Mouse (Mus musculus) c-Kit-positive CD71-positive TER-119-negative erythroid progenitor cells, embryonic 14.5 days (primary cell): ENCODE data around the gene Plekhm2.
A peak's percentile ranks its signal among the peaks of the same experiment; 100 is the strongest.

Experiments
- DNase-seq: peaks from one replicate; pipeline ENCODE4 v3.0.0-alpha.2; 2013; ENCODE audit warnings: low read depth

The Plekhm2 gene

DNA sequence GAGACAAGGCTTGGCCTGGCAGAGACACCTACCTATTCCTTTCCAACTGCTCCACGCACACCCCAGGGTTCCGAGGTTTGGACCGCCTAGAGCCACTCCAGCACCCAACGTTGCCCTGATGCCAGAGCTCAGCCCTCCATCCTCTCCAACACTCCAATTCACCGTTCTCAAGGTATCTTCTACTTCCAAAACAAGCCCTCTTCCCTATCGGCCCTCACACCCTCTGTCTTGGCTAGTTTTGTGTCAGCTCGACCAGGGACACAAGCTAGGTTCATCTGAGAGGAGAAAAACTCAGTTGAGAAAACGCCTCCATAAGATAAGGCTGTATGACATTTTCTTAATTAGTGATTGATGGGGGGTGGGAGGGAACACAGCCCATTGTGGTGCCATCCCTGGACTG is at the start of gene Plekhm2:
TSS of gene Plekhm2 (minus strand) at position 101 of the 400 bp plus-strand sequence.
- DNase-seq, result no peak

DNA sequence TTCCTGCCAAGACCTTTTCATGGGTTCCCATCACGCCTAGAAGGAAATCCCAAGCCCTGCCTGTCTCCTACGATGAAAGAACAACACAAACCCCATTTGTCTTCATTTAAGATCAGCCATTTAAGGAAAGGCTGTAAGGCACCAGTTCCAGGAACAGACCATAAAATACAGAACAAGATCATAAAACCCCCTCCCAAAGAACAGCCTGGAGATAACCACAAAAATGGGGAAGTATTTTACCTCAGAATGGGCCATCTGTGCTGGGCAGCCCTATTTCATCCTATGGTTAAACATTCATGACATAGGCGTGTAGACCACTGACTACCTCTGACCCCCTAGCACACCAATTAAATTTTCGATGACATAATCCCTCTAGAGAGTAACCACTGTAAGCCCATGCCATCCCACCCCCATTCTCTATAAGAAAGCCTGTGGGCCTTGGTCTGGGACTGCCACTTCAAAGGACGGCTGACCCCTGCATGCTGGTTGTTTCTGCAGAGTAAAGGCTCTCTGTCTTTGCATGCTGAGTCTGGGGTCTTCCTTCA is 49.0 kb upstream of the Plekhm2 start:
- DNase-seq, result no peak

DNA sequence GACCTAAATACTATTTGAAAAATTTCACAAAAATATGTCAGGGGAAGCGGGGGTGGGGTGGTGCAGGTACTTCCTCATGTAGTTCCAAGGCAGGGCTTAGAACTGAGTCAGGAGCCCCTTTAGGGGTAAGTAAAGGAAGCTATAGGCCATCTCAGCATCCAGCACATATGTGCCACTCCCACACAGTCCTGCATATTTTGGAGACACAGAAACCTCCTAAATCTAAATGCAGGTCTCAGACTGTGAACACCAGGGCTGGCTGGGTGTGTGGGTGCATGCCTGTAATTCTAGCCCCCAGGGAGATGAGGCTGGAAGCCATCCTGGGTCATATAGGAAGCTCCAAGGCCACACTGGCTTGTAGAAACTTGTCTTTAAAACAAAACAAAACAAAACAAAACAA is 46.6 kb upstream of the Plekhm2 start:
- DNase-seq, result no peak

DNA sequence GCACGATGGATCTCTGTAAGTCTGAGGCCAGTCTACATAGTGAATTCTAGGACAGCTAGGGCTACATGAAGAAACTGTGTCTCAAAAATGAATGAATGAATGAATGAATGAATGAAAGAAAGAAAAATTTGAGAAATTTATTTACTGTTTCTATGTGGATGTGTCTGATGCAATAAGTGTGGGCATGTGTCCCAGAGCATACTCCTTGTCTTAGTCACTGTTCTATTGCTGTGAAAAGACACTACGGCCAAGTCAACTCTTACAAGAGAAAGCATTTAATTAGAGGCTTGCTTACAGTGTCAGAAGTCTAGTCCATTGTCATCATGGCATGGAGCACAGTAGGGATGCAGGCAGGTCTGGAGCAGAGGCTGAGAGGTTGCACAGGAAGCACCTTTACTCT is 44.3 kb upstream of the Plekhm2 start:
- no peak for DNase-seq

DNA sequence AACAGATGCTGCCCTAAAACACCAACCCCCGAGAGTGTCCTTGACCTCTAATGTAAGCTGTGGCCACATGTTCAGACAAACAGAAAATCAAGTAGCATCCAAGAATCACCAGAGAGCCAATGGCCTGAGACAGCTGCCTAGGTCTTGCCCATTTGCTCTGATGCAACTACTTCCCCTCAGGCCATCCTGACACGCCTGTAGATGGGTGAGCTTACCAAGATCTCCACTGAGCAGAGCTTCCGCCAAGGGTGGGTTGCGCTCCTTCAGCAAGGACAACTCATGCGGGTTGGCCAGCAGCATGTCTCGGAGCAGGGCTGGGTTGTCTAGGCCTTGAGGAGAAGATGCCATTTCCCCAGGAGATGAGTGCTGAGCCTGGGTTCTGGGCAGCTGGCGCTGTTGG is 43.3 kb upstream of the Plekhm2 start:
- no peak for DNase-seq

DNA sequence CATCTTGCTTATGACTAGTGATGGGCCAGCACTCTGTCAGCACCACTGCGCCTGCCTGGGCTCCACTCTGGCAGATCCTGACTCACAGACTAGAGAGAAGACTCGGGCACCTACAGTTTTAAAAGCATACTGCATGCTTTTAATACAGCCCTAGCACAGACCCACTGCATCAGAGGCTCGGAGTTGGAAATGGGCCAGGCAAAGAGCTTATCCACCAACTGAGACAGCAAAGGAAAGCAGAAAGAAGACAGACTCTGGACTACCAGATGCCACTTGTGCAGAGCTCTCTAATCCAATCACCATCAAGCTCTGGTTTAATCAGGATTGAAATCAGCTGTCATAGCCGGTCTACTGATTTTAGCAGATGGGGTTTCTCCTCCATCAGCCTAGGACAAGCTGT is 40.6 kb upstream of the Plekhm2 start:
- DNase-seq, result no peak

DNA sequence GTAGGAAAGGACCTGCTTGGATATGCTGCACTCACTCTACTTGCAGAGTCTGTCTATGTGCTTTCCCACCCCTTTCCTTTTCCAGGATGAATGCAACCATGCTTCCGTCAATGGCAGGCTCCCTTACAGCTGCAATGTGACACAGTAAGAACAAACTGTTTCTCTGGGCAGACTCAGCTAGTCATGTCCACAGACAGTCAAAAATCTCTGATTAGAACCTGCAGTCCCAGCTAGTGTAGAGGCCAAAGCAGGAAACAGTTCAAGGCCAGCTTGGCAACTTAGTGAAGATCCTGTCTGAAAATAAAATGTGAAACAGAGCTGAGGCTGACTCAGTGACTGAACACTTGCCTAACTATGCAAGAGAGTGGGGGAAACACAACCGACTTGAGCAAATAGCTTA is 39.9 kb upstream of the Plekhm2 start:
- no peak for DNase-seq

DNA sequence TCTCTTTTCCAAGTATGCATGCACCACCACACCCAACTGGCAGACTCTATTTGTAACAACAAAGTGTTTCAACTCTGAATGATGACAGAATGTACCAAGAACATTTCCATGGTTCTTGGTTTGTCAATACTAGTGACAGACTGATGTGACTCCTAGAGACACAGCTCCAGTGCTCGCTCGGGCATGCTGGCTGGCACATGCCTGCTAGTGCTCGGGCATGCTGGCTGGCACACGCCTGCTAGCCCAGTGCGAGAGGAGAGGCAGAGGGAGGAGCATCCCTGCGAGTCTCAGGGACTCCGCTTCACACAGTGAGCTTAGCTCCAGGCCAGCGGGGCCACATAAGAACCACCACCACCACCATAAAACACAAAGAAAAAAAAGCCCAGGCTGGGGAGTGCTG is 30.0 kb upstream of the Plekhm2 start:
- DNase-seq, result no peak

DNA sequence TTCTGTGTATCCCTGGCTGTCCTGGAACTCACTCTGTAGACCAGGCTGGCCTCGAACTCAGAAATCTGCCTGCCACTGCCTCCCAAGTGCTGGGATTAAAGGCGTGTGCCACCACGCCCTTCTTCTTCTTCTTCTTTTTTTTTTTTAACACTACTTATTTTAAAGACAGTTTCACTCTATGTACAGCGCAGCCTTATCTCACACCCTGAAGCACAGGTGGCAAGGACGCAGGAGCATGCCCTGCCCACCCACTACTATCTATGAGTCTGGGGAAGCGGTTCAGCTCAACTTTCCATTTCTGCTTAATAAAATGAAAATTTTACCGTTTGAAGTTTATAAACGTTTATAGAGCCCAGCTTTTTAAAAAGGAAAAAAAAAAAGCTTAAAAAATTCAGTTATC is 23.8 kb upstream of the Plekhm2 start:
- DNase-seq, result peak; percentile 11

DNA sequence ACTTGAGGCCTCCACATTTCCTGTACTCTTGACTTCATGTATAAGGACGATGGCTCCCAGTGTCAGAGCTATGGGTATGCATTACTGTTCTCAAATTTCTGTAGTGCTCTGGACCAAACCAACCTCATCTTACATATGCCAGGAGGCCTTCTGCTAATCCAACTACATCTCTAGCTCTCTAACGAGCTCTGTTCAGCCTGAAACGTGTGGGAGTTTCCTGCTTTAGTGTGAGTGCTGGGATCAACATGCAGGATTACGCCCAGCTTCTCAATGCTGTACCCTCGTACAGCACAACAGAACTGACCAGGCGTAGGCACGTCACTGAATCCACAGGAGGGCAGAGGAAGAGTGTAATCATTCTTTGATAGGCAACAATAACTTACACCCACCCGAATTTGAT is 21.8 kb upstream of the Plekhm2 start:
- no peak for DNase-seq

DNA sequence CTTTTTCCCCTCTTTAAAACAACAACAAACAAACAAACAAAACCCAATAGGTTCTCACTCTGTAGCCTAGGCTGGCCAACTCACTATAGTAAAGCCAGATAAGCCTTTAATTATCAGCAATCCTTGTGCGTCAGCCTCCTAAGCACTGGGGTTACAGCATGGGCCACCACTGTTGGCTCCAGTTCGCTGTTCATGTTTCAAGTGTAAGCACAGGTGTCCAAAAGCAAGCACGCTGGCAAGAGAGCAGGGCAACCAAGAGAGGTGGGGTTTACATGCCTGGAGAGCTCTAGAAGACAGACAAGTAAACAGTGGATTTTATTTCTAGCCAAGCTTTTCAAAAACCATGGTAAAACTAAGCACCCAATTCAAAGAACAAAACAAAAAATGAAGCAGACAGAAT is 21.4 kb upstream of the Plekhm2 start:
- DNase-seq, result no peak

DNA sequence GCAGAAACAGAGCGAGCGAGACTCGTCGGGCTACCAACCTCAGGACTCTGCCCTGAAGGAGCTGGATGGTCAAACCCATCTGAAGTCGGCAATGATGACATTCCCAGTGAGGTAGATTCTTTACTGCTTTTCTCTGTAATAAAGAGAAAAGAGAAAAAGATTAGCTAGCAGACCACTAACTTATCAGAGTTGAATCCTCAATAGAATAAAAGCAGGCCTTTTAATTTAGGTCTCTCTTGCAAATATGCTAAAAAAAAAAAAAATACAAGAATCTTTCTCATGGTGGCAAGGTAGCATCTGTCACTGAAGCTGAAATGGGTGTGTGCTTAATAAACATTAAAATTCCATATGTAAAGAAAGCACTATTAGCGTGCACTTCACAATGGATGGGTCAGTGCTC is 20.8 kb upstream of the Plekhm2 start, which contains the start of gene Rsc1a1:
TSS of gene Rsc1a1 (minus strand) at position 101 of the 400 bp plus-strand sequence.
- no peak for DNase-seq

DNA sequence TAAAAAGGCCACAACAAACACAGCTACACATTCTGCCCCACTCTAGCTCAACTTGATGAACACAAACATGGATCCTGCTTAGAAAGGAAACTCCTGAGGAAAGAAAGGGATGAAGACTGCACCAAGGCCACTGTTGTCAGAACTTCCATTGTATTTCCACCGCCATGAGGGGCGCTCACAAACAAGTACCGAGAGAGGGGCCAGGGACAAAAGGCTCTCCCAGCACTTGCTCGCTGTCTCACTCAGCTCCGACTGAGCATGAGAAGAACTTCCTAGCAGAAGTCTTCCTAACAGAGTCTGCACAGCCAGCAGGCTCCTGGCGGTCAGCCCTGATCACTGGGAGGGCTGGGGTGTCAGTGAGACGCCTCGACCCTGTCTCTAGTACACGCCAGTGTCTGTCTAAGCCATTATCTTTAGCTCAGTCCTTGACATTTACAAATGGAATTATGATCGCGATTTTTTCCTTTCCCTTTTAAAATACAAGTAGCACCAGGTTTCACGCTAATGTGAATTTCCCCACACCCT is 18.1 kb upstream of the Plekhm2 start:
- DNase-seq, result no peak

DNA sequence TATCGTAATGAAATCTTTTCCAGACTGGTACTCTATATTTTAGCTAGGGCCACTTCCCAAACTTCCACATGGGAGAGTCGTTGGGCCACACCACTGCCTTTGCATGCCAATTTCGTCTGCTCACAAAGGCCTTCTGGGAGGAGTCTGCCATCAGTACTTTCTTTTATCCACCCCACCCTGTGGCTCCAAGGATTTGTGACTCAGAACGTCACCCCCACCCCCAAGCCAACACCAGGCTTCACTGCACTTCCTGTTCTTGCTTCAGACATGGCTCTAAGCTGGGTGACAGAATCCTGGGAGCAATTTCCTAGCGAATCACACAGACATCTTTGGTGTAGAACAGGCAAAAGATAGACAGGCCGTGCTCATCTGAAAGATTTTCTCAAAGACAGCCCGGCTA is 17.1 kb upstream of the Plekhm2 start:
- no peak for DNase-seq

DNA sequence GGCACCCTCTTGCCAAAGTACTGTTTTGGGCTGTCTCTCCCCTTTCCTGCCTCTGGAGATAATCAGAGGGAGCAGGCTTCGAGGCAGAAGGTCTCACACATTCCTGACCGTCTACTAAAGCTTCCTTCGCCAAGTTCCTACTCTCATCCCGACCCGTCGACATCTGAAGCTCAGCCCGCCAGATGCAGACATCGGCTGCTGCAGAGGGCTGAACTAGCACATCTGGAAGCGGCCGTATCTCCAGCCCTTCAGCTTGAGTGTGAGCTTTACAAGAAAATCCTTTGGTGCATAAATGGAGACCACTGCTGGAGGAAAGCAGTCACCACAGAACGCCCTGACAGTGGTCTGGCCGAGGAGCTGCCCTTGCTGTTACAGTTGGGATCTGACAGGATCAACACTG is 16.2 kb upstream of the Plekhm2 start:
- no peak for DNase-seq

DNA sequence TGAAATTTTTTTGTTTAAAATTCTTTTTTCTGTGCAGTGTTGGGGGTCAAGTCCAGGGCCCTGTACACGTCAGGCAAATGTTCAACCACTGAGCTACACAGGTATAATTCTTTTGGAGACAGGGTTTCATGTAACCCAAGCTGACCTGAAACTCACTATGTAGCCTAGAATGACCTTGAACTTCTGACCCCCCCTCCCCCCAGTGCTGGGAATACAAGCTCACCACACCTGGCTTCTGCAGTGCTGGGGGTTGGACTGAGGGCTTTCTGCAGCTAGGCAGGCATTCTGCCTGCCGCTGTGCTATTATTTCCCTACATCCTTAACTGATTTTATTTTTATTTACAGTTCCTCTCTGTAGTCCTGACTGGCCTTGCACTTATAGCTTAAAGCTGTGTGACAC is 14.3 kb upstream of the Plekhm2 start:
- DNase-seq, result no peak

DNA sequence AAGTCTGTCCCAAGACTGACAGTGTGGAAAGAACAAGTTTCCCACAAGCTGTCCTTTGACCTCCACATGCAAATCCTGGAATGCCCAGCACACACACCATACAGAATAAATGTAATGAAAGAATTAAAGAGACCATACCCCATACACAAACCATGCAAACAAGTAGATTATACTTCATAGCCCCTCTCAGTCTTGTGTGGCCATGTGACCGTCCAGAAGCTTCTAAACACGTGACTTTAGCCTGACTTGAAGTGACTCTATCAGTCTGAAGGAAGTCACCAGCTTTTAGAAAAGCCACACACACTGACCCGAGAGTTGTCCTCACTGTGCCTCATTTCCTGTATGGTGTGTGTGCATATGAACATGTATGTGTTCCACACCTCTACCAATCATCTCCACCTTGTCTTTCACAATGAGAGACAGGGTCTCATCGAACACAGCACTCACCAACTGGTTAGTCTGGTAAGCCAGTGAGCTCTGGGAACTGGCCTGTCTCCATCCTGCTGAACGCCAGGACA is 11.8 kb upstream of the Plekhm2 start:
- no peak for DNase-seq

DNA sequence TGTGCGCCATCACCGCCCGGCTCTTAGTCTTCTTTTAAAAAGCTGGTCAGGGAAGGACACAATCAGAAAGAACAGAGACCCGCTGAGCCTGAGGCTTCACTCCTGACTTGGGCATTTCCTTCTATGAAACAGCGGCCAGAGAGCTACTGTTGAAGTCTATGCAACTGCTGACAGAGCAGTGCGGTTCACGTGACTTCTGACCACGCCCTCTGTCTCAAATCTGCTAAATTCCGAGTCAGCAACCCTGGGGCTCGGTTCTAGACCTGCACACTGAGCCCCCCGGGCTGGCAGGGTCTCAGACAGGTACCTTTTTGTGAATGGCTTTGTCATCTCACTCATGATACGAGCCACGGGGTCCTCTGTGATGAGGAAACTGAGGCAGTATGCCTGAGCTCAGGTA is 7.6 kb upstream of the Plekhm2 start:
- DNase-seq, result no peak

DNA sequence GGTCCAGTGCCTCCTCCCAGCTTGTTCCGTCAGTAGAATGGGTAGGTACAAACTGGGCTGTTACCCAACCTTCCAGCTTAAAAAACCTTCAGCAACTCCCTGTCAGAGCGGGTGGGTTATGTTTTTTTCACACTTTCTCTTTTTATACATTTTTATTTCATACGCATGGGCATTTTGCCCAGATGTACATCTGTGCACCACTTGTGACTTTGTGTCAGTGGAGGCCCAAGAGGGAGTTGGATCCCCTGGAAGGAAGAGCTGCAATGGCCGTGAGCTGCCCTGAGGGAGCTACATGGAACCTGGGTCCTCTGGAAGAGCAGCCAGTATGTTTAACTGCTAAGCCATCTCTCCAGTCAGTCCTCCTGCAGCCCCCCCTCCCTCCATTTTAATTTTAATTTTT is 6.7 kb upstream of the Plekhm2 start:
- DNase-seq, result no peak

DNA sequence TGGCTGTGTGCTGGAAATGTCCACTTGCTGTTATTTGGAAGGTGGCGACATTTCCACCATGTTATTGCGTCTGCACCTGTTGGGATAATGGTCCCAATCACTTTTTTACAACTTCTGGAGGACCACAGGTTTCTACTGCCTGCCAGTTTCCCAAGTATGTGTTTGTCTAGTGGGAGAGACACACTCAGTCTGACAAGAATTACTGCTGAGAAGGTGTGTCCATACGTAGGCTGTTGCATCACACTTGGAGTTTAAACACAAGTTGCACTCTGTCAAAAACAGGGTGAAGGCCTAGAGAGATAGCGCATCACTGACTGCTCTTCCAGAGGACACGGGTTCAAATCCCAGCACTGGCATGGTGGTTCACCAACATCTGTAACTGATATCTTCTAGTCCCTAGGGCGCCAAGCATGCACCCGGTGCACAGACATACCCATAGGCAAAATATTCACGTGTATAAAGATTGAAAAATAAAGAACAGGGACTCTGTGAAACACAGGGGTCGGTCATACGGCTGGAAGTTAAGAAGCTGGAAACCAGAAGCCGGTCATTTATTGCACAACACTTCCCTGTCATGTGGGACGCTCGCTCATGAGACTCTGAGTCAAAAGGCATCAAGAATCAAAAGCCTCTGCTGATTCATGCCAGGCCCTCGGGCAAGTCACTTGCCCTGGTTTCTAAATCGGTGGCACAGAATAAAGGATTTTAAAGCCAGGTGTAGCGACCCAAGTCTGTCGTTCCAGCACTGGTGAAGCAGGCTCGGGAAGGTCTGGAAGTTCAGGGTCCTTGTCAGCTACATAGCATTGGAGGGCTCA is 5.4 kb upstream of the Plekhm2 start:
- no peak for DNase-seq

DNA sequence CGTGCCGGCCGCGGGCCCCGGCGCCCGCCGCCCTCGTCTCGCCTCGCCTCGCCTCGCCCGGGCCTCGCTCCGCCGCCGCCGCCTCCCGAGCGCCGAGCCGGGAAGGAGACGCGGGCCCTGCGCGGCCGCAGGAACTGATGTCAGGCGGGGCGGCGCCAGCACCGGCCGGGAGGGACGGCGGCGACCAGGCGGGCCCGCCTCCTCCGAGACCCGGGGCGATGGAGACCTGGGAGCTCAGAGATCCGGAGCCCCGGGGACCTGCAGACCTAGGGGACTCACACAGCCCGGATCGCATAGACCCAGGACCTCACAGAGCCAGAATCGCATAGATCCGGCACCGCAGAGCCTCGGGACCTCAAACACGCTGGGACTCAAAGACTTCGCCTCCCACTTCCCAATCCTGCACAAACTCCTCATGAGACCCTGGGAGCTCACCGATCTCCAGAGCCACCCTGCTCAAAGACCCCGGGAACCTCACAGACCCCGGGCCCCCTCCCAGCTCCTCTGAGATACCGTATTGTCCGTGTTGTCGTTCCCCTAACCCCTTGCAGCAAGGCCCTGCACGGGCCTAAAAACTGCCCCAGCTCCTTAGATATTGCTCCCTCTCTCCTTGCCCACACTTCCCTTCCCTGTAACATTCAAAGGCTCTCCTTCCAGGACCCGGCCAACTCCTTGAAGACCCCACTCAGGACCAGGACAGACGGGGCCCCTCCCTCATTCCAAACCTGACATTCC is 521 bp downstream of the Plekhm2 start:
- DNase-seq, result peak; percentile 47

DNA sequence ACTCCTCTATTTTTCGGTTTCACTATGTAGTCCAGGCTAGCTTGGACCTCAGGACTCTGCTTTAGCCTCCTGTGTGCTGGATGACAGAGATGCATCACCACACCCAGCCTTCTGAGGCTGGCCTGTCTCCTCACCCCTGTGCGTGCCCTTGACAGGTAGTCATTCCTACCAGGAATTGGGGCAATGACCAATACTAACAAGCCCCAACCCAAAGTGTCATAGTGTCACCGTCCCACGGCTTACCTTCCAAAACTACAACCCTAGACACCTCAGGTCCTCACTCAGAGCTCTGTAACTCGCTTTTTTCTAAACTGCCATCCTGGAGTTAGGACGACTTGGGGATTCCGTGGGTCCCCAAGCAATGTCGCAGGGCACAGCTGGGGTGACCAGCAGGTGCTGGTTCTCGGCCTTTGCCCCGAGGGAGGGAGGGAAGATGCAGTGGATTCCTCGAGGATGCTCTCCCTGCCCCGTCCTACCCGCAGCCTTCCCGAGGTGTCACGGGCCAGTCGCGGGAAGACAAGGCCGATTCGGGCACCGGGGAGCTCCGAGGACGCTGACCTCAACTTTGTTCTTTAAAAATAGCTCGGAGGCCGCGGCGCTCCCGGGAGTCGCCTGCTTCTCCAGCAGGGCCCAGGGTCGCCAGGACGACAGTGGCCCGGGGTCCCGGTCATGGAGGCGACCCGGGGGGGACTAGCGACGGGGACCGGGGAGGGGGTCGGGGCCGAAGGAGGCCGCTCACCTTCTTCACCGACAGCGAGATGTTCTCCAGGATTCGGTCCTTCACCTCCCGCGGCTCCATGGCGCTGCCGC is 1.4 kb downstream of the Plekhm2 start:
- no peak for DNase-seq
